8 mouse cellular contexts compared by ENCODE assay signal in the genomic region with DNA sequence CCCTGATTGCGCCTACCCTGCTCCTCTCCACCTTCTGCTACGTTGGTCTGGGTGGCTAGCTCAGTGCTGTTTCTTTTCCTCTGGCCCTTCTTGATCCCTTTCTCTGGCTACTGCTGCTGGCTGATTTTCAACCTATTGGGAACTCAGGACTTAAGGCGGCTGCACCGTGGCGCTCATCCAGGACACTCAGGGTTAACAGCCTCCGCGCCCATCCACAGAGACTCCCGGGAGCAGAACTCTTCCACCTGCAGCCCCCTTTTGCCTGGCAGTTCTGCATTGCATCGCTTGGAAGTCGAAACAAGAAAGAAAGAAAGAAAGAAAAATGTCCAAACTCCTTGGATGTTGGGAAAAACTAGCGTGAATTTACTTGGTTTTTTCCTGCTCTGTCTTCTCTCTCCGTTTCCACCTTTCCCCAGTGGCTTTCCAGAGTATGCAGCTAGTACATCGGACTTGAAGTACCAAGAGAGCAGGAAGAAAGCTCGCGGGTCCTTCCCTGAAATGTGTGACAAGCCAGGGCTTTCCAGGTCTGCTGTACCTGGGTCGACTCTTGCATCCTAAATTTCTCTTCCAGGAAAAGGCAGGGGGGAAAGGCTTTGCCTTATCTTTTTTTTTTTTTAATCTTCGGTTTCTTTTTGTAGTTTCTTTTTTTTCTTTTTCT.
DNase-seq lines count a peak whose midpoint lies in the region; ATAC-seq and TF ChIP-seq lines count a peak whose summit lies in the region.

No protein-coding gene starts in this region.

- no peak overlapping the region; the same call in 1 of the 2 replicates for H3K9ac ChIP-seq in limb, embryonic 11.5 days (ENCODE audit: low read length)

- no peak overlapping the region for H3K27ac ChIP-seq in limb, embryonic 11.5 days (replicated peaks; ENCODE audit: low read depth, low read length)
- H3K27ac ChIP-seq in small intestine, adult 2 months (ENCODE audit: insufficient read depth, low read depth, low read length) = no peak overlapping the region

- peak overlapping the region; percentile 69 for H3K4me2 ChIP-seq in limb, embryonic 11.5 days (ENCODE audit: low read depth, severe bottlenecking)

- H3K4me1 ChIP-seq in megakaryocyte, embryonic 14.5 days = peaks cover 12% of the 10 kb centered on the region
- 0 out of 2 replicates have a peak, but pooled peaks cover 4% of the 10 kb centered on the region for H3K4me1 ChIP-seq in limb, embryonic 11.5 days (ENCODE audit: control insufficient read depth, insufficient read depth, low read length)
- no peaks in the 10 kb centered on the region; the same call in 1 of the 2 replicates for H3K4me1 ChIP-seq in small intestine, adult 2 months (ENCODE audit: control insufficient read depth, insufficient read depth, insufficient read length, low read length)

- no peak for TF ChIP-seq POLR2A in small intestine, adult 2 months (IDR thresholded peaks at IDR 0.05; ENCODE audit: low read depth, low read length)

- H3K36me3 ChIP-seq in megakaryocyte, embryonic 14.5 days (replicated peaks; ENCODE audit: low read length) = no peaks in the 10 kb centered on the region
- no peaks in the 10 kb centered on the region for H3K36me3 ChIP-seq in limb, embryonic 11.5 days (ENCODE audit: control insufficient read depth, insufficient read depth, low read length)
- H3K36me3 ChIP-seq in small intestine, adult 2 months (ENCODE audit: control insufficient read depth, insufficient read depth, low read length) = no peaks in the 10 kb centered on the region

- peaks cover 12% of the 10 kb centered on the region; the same call in 1 of the 2 replicates for H3K9me3 ChIP-seq in megakaryocyte, embryonic 14.5 days
- H3K9me3 ChIP-seq in limb, embryonic 11.5 days (ENCODE audit: control insufficient read depth, low read length) = no peaks in the 10 kb centered on the region

- H3K27me3 ChIP-seq in megakaryocyte, embryonic 14.5 days (replicated peaks) = peaks cover 29% of the 10 kb centered on the region
- peaks cover 6% of the 10 kb centered on the region; the same call in 1 of the 2 replicates for H3K27me3 ChIP-seq in limb, embryonic 11.5 days (ENCODE audit: control insufficient read depth, insufficient read depth, low read length)
- H3K27me3 ChIP-seq in small intestine, adult 2 months (ENCODE audit: control insufficient read depth, insufficient read depth, low read length) = no peaks in the 10 kb centered on the region

- DNase-seq in cerebellum, adult 18-20 months = peak; percentile 21 to 47
- peak; percentile 24 for DNase-seq in limb, embryonic 11.5 days (ENCODE audit: low spot score)
- DNase-seq in c-Kit-positive CD71-positive TER-119-positive erythroid progenitor cells, embryonic 14.5 days (ENCODE audit: low spot score) = no peak
- DNase-seq in layer of hippocampus, adult 11-12 months (ENCODE audit: low spot score) = no peak

- ATAC-seq in cerebellum, adult (ENCODE audit: insufficient number of reproducible peaks, low FRiP score, low TSS enrichment) = no peak
- ATAC-seq in megakaryocyte, adult 5-6 weeks (ENCODE audit: poor library complexity, severe bottlenecking) = no peak
- no peak for ATAC-seq in limb, embryonic 11.5 days (ENCODE audit: insufficient number of reproducible peaks, low FRiP score, low TSS enrichment, low read depth)

- TF ChIP-seq CTCF in small intestine, adult 2 months (IDR thresholded peaks at IDR 0.05; ENCODE audit: extremely low read depth, insufficient read length, insufficient replicate concordance, low read depth, low read length) = no peak

- H3K4me3 ChIP-seq in megakaryocyte, embryonic 14.5 days (replicated peaks) = peak overlapping the region; percentile 88
- H3K4me3 ChIP-seq in limb, embryonic 11.5 days (ENCODE audit: low read depth, low read length) = peak overlapping the region; percentile 37
- H3K4me3 ChIP-seq in small intestine, adult 2 months (ENCODE audit: low read depth, low read length) = peak overlapping the region; percentile 35

- 2% methylated on average over 17 of the region's 17 CpGs for WGBS in limb, embryonic 11.5 days
- 2% methylated on average over 17 of the region's 17 CpGs for WGBS in small intestine, adult 2 months

Comparison
In these comparisons a context has a peak if more than half of its experiments do, and no peak if none do; other contexts are left out.
1. DNase-seq: peak in cerebellum, adult 18-20 months (2 of 2) and limb, embryonic 11.5 days (single experiment); none in c-Kit-positive CD71-positive TER-119-positive erythroid progenitor cells, embryonic 14.5 days (single experiment) and layer of hippocampus, adult 11-12 months (single experiment).
2. H3K4me3 ChIP-seq: peak in every context shown above with its lines; median percentile 88 in megakaryocyte, embryonic 14.5 days; 37 in limb, embryonic 11.5 days; 35 in small intestine, adult 2 months.